Mouse (Mus musculus): ENCODE measurements around the gene Bmp3.

DNA sequence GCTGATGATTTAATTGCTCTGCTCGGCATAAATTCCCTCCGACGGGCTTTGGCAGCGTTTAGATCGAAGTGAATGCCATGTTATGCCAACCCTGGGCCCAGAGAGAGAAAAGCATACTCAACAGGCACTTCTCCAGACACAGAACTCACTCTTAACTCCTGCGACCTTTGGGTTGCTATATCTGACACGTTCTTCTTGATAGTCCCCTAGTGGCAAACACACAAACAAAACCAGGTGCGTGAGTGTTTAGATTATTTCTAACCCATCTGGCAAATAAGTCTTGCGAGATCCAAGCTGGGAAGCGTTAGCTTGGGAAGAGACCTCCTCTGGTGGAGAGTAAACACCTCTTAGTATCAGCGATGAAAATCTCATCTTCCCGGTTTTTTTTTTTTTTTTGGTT is 1.5 kb downstream of the Bmp3 start:
- no peak for TF ChIP-seq CTCF (IDR thresholded peaks at IDR 0.05; ENCODE audit: extremely low read depth, insufficient read length, insufficient replicate concordance, low read depth, low read length)
- no peak for TF ChIP-seq POLR2A (IDR thresholded peaks at IDR 0.05; ENCODE audit: low read depth, low read length)
